8 mouse cellular contexts compared by ENCODE assay signal in the genomic region with DNA sequence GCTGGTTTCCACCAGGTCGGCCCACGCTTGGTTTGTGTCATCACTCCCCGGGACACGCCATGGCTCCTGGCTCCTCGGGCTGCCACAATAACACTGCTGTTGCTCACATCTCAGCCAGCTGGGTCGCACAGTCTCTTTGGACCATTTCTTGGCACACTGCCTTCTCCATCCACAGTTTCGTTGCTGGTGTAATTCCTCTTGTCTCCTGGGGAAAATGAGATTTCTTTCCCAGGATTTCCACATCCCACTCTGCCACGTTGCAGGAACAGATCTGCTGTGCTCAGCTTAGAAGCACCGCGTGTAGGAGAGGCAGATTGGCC. TPM values are rescaled to one million over a fixed set of nuclear protein-coding genes. Genes with fewer than 3 reads are reported as not detected.
DNase-seq lines count a peak whose midpoint lies in the region; ATAC-seq and TF ChIP-seq lines count a peak whose summit lies in the region.

No protein-coding gene starts in this region.

- peak overlapping the region; percentile 97 for H3K27ac ChIP-seq in cerebellum, adult 2 months (ENCODE audit: insufficient read depth, low read length)
- H3K27ac ChIP-seq in hindbrain, embryonic 12.5 days: peak overlapping the region; percentile 100
- H3K27ac ChIP-seq in midbrain, embryonic 10.5 days (replicated peaks): peak overlapping the region; percentile 100
- peak overlapping the region; percentile 77 for H3K27ac ChIP-seq in small intestine, adult 2 months (ENCODE audit: insufficient read depth, low read depth, low read length)

- H3K4me1 ChIP-seq in cerebellum, adult 2 months (ENCODE audit: control insufficient read depth, insufficient read depth, low read length): no peaks in the 10 kb centered on the region; the same call in 1 of the 2 replicates
- H3K4me1 ChIP-seq in hindbrain, embryonic 12.5 days: peaks cover 17% of the 10 kb centered on the region
- peaks cover 29% of the 10 kb centered on the region for H3K4me1 ChIP-seq in midbrain, embryonic 10.5 days
- peaks cover 11% of the 10 kb centered on the region for H3K4me1 ChIP-seq in small intestine, adult 2 months (ENCODE audit: control insufficient read depth, insufficient read depth, insufficient read length, low read length)

- 0 out of 2 replicates have a peak, but pooled peaks have one; percentile 27 for ATAC-seq in hindbrain, embryonic 12.5 days (ENCODE audit: low FRiP score)
- ATAC-seq in activated CD4-positive, CD25-positive, alpha-beta regulatory T cell, adult 4 months: no peak

- no peak for TF ChIP-seq CTCF in cerebellum, adult 2 months (IDR thresholded peaks at IDR 0.05; ENCODE audit: borderline replicate concordance, insufficient read depth, low read depth, low read length)
- no peak for TF ChIP-seq CTCF in small intestine, adult 2 months (IDR thresholded peaks at IDR 0.05; ENCODE audit: extremely low read depth, insufficient read length, insufficient replicate concordance, low read depth, low read length)

- intact Hi-C loops in left cerebral cortex, postnatal 14 days (cut with DNase I): no loop called here

- H3K27me3 ChIP-seq in cerebellum, adult 2 months (ENCODE audit: control insufficient read depth, insufficient read depth, low read length): no peaks in the 10 kb centered on the region
- H3K27me3 ChIP-seq in hindbrain, embryonic 12.5 days: no peaks in the 10 kb centered on the region
- 0 out of 2 replicates have a peak, but pooled peaks cover 5% of the 10 kb centered on the region for H3K27me3 ChIP-seq in midbrain, embryonic 10.5 days (ENCODE audit: low read depth, poor library complexity, severe bottlenecking)
- H3K27me3 ChIP-seq in small intestine, adult 2 months (ENCODE audit: control insufficient read depth, insufficient read depth, low read length): no peaks in the 10 kb centered on the region

- H3K9me3 ChIP-seq in hindbrain, embryonic 12.5 days (replicated peaks): no peaks in the 10 kb centered on the region
- H3K9me3 ChIP-seq in midbrain, embryonic 10.5 days (replicated peaks): no peaks in the 10 kb centered on the region

- H3K9ac ChIP-seq in hindbrain, embryonic 12.5 days: peak overlapping the region; percentile 100

- no peak for TF ChIP-seq POLR2A in cerebellum, adult 2 months (IDR thresholded peaks at IDR 0.05; ENCODE audit: borderline replicate concordance, insufficient read depth, low read length)
- no peak for TF ChIP-seq POLR2A in small intestine, adult 2 months (IDR thresholded peaks at IDR 0.05; ENCODE audit: low read depth, low read length)

- 0 out of 2 replicates have a peak, but pooled peaks cover 2% of the 10 kb centered on the region for H3K36me3 ChIP-seq in hindbrain, embryonic 12.5 days
- H3K36me3 ChIP-seq in midbrain, embryonic 10.5 days: peaks cover under 1% of the 10 kb centered on the region; the same call in 1 of the 2 replicates
- H3K36me3 ChIP-seq in small intestine, adult 2 months (ENCODE audit: control insufficient read depth, insufficient read depth, low read length): peaks cover 1% of the 10 kb centered on the region; the same call in 1 of the 2 replicates

- peak; percentile 68 for DNase-seq in R1 (ENCODE audit: low read depth, low spot score)
- peak in 1 of 2 experiments; percentile 82 for DNase-seq in cerebellum, adult 2 months
- DNase-seq in frontal cortex, postnatal 25 days (ENCODE audit: low spot score in 2 of 2): peak; percentile 25 to 66
- peak; percentile 83 to 96 for DNase-seq in left cerebral cortex, postnatal 14 days (ENCODE audit: low spot score in 2 of 2)
- no peak for DNase-seq in midbrain, embryonic 10.5 days (ENCODE audit: low spot score)

- peak overlapping the region; percentile 88 for H3K4me2 ChIP-seq in hindbrain, embryonic 12.5 days (replicated peaks)

- WGBS in cerebellum, adult 2 months: under 1% methylated on average over 10 of the region's 10 CpGs
- 14% methylated on average over 10 of the region's 10 CpGs for WGBS in hindbrain, embryonic 12.5 days
- WGBS in midbrain, embryonic 10.5 days: 29% methylated on average over 10 of the region's 10 CpGs
- WGBS in small intestine, adult 2 months: 16% methylated on average over 10 of the region's 10 CpGs

- peak overlapping the region; percentile 67 for H3K4me3 ChIP-seq in cerebellum, adult 2 months (replicated peaks; ENCODE audit: insufficient read depth, low read depth, low read length)
- H3K4me3 ChIP-seq in hindbrain, embryonic 12.5 days: peak overlapping the region; percentile 100
- H3K4me3 ChIP-seq in midbrain, embryonic 10.5 days: peak overlapping the region; percentile 100
- peak overlapping the region; percentile 100 for H3K4me3 ChIP-seq in small intestine, adult 2 months (ENCODE audit: low read depth, low read length)

RNA-seq across cellular contexts. Expression of a gene that starts 1.1 kb away (rescaled TPM):
- 94.6 and 95.8 TPM in 2 replicates for polyA plus RNA-seq in cerebellum, adult 2 months (2012; rRNA removed)
- polyA plus RNA-seq in hindbrain, embryonic 12.5 days (2016; fragmentation: Nextera tagmentation; extraction: Ambion mirVana): 101 and 111 TPM in 2 replicates
- 100 to 1,000 TPM; 104 to 108 TPM for total RNA-seq in left cerebral cortex, postnatal 14 days (2021)
- polyA plus RNA-seq in midbrain, embryonic 10.5 days (2016; fragmentation: Nextera tagmentation; extraction: Ambion mirVana): 89.6 and 90.3 TPM in 2 replicates
- polyA plus RNA-seq in small intestine, adult 2 months (2012; rRNA removed): 10.5 and 17.6 TPM in 2 replicates
- 10 to 100 TPM; 37.4 to 49.6 TPM for polyA plus RNA-seq in activated CD4-positive, CD25-positive, alpha-beta regulatory T cell, adult 4 months (2017; shearing (Covaris generic))

RNA-seq across cellular contexts. Expression of a gene that starts 24.2 kb away (rescaled TPM):
- polyA plus RNA-seq in cerebellum, adult 2 months (2012; rRNA removed): 93.3 and 101 TPM in 2 replicates
- polyA plus RNA-seq in hindbrain, embryonic 12.5 days (2016; fragmentation: Nextera tagmentation; extraction: Ambion mirVana): 28.5 and 29.7 TPM in 2 replicates
- 100 to 1,000 TPM; 180 to 196 TPM for total RNA-seq in left cerebral cortex, postnatal 14 days (2021)
- 13.9 and 16.5 TPM in 2 replicates for polyA plus RNA-seq in midbrain, embryonic 10.5 days (2016; fragmentation: Nextera tagmentation; extraction: Ambion mirVana)
- 15.1 and 30.2 TPM in 2 replicates for polyA plus RNA-seq in small intestine, adult 2 months (2012; rRNA removed)
- polyA plus RNA-seq in activated CD4-positive, CD25-positive, alpha-beta regulatory T cell, adult 4 months (2017; shearing (Covaris generic)): 1 to 10 TPM; 7.5 to 8.3 TPM

RNA-seq across cellular contexts. Expression of a gene that starts 35.9 kb away (rescaled TPM):
- 82.7 and 85.3 TPM in 2 replicates for polyA plus RNA-seq in cerebellum, adult 2 months (2012; rRNA removed)
- polyA plus RNA-seq in hindbrain, embryonic 12.5 days (2016; fragmentation: Nextera tagmentation; extraction: Ambion mirVana): 67.9 and 68.4 TPM in 2 replicates
- 10 to 100 TPM; 66.1 to 69.5 TPM for total RNA-seq in left cerebral cortex, postnatal 14 days (2021)
- polyA plus RNA-seq in midbrain, embryonic 10.5 days (2016; fragmentation: Nextera tagmentation; extraction: Ambion mirVana): 51.3 and 60.5 TPM in 2 replicates
- 29.4 and 60.2 TPM in 2 replicates for polyA plus RNA-seq in small intestine, adult 2 months (2012; rRNA removed)
- polyA plus RNA-seq in activated CD4-positive, CD25-positive, alpha-beta regulatory T cell, adult 4 months (2017; shearing (Covaris generic)): 10 to 100 TPM; 54.5 to 58.3 TPM

RNA-seq across cellular contexts. Expression of a gene that starts 45.4 kb away (rescaled TPM):
- 0.72 and 0.90 TPM in 2 replicates for polyA plus RNA-seq in cerebellum, adult 2 months (2012; rRNA removed)
- 30.8 and 33.5 TPM in 2 replicates for polyA plus RNA-seq in hindbrain, embryonic 12.5 days (2016; fragmentation: Nextera tagmentation; extraction: Ambion mirVana)
- 1 to 10 TPM; 1.2 to 1.3 TPM for total RNA-seq in left cerebral cortex, postnatal 14 days (2021)
- polyA plus RNA-seq in midbrain, embryonic 10.5 days (2016; fragmentation: Nextera tagmentation; extraction: Ambion mirVana): 33.8 and 33.9 TPM in 2 replicates
- polyA plus RNA-seq in small intestine, adult 2 months (2012; rRNA removed): not detected in 2 replicates
- 1 to 10 TPM in 1 of 2 experiments, not detected in 1; 2.9 TPM for polyA plus RNA-seq in activated CD4-positive, CD25-positive, alpha-beta regulatory T cell, adult 4 months (2017; shearing (Covaris generic))

RNA-seq across cellular contexts. Expression of a gene that starts 52.1 kb away (rescaled TPM):
- 3.1 and 4.0 TPM in 2 replicates for polyA plus RNA-seq in cerebellum, adult 2 months (2012; rRNA removed)
- polyA plus RNA-seq in hindbrain, embryonic 12.5 days (2016; fragmentation: Nextera tagmentation; extraction: Ambion mirVana): not detected in 2 replicates
- under 1 TPM; 0.59 to 0.72 TPM for total RNA-seq in left cerebral cortex, postnatal 14 days (2021)
- polyA plus RNA-seq in midbrain, embryonic 10.5 days (2016; fragmentation: Nextera tagmentation; extraction: Ambion mirVana): 0.05 TPM in 1 of 2 replicates, not detected in the other
- 0.29 and 1.8 TPM in 2 replicates for polyA plus RNA-seq in small intestine, adult 2 months (2012; rRNA removed)
- polyA plus RNA-seq in activated CD4-positive, CD25-positive, alpha-beta regulatory T cell, adult 4 months (2017; shearing (Covaris generic)): not detected
